Mouse (Mus musculus) urinary bladder, postnatal 10 days (tissue): ENCODE data around the gene Aldh16a1.

Experiments
- DNase-seq: peaks from one replicate; pipeline ENCODE4 v3.0.0; 2022; ENCODE audit warnings: low spot score

Aldh16a1 gene

DNA sequence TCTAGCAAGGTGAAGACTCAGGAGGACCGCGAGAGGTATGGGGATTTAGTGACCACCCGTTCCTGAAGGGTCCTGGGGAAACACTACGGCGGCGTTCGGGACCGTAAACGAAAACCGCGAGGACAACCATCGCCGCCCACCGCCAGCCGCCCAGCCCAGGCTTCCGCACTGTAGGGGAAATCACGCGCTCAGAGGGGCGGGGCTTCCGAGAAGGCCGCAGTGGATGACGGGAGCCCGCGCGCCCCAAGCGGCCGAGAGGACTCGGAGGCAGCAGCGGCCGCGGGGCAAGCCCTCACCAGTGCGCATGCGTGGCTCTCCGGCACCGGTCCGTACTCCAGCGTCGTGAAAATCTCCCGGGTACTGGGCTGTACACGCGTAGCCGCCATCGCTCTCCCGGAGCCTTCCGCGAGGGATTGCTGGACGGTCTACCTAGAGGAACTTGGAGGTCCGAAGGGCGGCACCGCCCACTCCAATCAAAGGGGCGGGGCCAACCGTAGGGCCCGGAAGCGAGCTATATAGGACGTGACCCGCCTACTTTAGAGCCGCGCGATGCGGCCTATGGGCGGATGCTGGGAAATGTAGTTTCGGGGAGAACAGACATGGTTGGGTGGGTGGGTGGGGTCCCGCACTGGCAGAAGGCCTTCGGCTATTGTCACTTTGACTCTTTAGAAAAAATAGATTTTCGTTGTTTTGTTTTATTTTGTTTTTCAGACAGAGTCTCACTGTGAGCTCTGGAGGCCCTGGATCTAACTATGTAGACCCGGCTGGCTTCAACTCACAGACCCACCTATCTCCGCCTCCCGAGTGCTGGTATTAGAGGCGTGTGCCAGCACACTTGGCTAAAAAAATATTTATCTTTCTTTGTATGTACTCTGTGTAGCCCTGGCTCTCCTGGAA is at the start of gene Aldh16a1, which contains the start of gene Pih1d1:
Aldh16a1 (minus strand) TSS at position 489 of the 897 bp plus-strand sequence.
Pih1d1 (plus strand) TSS at position 208 of the 897 bp plus-strand sequence.
- peak; percentile 91 for DNase-seq

DNA sequence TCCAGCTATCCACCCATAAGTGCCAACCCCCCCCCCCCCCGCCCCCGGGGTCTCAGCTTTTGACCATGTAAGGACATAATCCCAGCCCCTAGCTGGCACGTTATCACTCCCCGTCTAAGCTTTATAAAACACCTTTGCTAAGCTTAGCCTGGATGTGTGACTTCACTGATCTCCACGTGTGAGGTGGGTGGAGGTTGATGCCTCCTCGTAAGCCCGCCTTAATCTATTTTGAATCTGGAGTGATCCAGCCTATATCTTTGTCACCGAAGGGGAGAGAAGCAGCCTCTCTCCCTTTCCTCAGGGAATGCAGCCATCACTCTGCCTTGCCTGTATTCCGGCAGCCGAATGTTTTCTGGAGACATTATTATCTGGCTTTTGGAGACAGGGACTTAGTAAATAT is 48.3 kb upstream of the Aldh16a1 start:
- no peak for DNase-seq

- DNase-seq: no peak
Observed at GRCm38 (mm10) chr7:45198961-45199360, 44.6 kb upstream of the Aldh16a1 start.

GRCm38 (mm10) chr7:45198435-45198834 is 44.1 kb upstream of the Aldh16a1 start:
- no peak for DNase-seq

GRCm38 (mm10) chr7:45196994-45197393 is 42.6 kb upstream of the Aldh16a1 start:
- no peak for DNase-seq

DNA sequence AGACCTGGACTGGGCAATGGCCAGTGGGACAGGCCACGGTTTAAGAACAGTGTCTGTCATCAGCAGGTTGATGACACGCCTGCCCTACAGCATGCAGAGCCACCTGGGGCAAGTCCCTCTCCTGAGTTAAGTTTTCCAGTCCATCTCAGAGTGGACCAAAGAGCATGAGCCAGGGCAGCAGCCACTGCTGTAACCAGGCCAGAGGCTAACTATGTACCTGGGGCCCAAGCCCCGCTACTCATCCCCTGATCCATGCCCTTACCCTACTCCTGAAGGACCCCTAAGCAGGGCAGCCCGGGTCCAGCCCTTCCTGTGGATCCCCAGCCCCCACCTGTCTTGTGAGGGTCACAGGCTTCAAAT is 41.8 kb upstream of the Aldh16a1 start:
- no peak for DNase-seq

DNA sequence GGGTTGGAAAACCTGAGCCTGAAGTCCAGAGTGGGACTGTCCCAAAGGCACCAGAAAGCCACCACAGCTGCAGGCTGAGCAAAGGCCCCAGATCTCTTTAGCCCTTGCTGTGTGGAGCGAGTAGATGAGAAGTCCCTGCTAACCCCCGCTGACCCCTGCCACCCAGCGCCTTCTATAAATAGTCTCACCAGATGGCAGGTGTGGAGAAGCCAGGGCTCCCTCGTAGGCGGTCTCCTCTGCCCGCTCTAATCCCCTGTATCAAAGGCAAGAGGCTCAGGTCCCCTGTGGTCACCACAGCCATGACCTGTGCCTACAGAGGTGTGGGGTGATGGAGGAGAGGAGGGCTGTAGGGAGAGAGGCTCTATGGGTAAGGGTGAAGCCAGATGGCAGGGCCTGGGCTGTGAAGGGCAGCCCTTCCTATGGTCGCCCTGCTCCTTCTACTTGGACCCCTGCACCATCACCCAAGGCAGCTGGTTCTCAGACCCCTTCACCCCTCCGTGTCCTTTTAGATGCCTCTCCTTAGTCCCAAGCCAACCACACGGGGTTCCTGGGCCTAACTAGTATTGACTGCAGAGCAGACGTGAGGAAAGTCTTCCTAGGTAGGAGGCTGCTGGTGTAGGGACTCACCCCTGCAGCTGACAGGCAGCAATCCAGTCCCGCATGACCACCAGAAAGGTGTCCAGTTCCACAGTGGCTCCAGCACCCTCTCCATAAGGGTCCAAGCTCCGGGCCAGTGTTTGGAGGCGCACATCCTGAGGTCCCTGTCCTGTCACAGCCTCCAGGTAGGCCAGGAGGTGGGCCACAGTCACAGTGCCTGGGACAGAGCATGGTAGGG is 41.2 kb upstream of the Aldh16a1 start:
- DNase-seq: no peak

DNA sequence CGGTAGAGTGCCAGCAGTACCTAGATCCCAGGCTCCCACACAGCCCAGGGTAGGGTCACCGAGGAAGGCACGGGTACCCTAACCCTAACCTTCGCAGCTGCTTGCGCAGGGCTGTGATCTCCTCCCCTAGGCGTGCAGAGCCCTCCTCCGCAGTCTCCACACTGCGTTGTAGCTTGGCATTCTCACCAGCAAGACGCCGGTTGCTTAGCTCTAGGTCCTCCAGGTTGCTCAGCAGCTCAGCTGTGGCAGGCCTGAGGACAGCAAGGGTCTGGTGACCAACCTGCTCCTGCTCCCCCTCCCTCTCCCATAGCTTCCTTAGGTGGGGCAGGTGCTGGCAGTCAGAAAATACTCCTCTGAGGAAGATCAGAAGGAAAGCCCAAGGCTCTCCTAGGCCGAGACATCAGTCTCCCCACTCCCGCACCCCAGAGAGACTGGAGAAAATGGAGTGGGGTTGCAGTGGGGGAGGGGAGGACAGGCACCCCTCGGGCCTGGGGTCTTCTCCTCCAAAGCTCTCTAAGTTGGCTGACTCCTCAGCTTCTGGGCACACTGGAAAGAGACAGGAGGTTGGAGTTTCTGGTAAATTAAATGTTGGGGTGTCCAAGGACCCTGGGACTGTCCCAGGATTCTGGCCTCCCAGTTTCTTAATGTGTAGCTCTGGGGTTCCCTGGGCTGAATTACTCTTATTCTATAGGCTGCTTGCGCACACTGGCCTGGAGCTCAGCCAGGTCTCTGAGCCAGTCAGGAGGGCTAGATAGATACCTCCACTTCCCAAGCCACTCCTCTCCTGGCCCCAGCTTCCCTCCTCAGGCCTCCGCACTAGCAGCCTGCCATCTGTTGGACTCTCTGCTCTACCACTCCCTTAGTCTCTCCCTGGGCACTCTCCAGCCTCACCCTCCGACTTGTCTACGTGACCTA is 39.7 kb upstream of the Aldh16a1 start:
- DNase-seq: no peak

- no peak for DNase-seq
Observed at GRCm38 (mm10) chr7:45193406-45193805, 39.0 kb upstream of the Aldh16a1 start.

GRCm38 (mm10) chr7:45192585-45193310 is 38.4 kb upstream of the Aldh16a1 start:
- no peak for DNase-seq

DNA sequence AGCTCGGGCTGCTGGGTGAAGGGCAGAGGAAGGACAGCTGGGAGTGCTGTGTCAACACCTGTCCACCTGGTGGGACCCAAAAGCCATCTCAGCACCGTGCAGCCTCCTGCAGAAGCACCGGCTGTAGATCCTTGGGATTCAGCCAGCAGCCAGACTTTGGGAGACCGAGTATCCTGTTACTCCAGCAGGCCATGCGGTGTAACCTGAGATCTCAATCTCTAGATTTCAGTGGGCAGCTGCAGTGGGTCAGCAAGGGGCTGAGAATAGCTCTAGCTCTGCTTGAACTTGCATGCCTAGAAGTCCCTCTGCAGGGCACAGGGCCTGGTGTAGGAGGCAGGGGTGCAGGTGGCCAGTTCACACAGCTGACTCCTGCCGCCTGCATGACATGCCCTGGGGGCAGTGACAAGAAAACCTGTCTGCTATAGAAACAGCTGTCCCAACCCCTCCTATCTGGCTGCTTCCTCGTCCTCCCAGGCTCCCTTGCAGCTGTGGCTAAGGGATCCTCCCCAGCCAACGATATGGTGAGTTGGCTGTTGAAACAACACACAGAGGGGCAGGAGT is 37.5 kb upstream of the Aldh16a1 start:
- DNase-seq: no peak

- no peak for DNase-seq
Observed at GRCm38 (mm10) chr7:45191161-45191560, 36.8 kb upstream of the Aldh16a1 start.

GRCm38 (mm10) chr7:45190186-45190585 is 35.8 kb upstream of the Aldh16a1 start:
- DNase-seq: no peak

- no peak for DNase-seq
Observed at GRCm38 (mm10) chr7:45189600-45189999, 35.2 kb upstream of the Aldh16a1 start.

- no peak for DNase-seq
Observed at GRCm38 (mm10) chr7:45185921-45186320, 31.5 kb upstream of the Aldh16a1 start.

GRCm38 (mm10) chr7:45183672-45184071 is 29.3 kb upstream of the Aldh16a1 start:
- no peak for DNase-seq

DNA sequence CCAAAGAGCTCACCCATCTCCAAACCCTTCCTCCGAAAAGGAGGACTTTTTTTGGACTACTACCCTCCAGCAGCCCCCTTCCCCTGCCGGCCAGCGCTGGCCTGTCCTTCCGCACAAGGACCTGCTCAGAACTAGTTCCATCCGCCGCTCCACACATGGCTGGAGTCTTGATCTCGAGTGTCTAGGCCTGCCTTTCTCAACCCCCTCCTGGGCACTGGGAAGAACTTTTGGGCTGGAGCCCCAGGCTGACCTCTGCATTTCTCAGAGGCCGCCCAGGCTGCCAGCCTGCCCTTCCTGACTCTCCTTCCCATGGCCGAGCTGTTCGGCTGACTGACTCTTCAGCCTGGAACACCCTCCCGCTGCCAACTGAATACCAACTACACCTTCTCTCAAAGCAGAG is 28.2 kb upstream of the Aldh16a1 start:
- DNase-seq: no peak

- peak; percentile 55 for DNase-seq
Observed at GRCm38 (mm10) chr7:45182199-45182601, 27.8 kb upstream of the Aldh16a1 start.

DNA sequence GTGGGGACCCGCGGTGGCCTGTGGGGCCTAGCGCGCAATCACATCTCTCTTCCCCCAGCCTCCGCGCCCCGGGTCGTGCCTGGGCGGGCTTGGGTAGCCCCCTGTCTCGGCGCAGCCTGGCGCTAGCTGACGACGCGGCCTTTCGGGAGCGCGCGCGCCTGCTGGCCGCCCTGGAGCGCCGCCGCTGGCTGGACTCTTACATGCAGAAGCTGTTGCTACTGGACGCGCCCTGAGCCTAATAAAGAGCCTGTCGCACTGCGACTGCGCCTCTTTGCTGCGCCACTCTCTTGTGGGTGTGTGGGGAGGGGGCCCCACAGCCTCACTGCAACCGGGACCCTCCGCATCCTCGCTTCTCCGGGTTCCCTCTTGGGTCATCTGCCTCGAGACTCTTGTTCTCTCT is 27.2 kb upstream of the Aldh16a1 start:
- DNase-seq: no peak

DNA sequence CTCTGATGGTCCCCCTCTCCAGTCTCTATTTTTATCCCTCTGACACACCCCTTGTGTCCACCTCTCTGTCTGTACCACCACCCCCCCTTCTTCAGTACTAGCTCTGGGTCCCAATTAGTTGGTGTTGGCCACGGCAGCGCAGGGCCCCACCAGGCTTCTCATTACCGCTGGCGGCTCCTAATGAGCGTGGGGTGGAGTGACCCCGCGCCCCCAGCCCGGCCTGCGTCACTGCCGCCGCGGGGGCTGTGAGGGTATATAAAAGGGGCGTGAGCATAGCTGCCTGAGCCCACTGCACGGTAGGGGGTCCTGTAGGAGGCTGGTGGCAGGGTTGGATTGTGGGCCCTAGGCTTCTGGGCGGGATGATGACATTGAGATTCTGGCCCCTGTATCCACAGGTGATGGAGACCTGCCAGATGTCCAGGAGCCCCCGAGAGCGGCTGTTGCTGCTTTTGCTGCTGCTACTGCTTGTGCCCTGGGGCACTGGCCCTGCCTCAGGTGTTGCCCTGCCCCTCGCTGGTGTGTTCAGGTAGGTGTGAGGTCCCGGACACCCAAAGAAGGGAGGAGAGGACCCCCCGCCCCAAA is 26.6 kb upstream of the Aldh16a1 start, which contains the start of gene Pth2:
Pth2 (plus strand) TSS at position 100 of the 582 bp plus-strand sequence.
- DNase-seq: no peak
